Mouse (Mus musculus): ENCODE measurements around the gene Ccdc183.

GRCm38 (mm10) chr2:25627811-25628210, 10.3 kb upstream of the Ccdc183 start, which contains the start of gene Fcna:
- no peak for TF ChIP-seq CTCF (IDR thresholded peaks at IDR 0.05; ENCODE audit: extremely low read depth, insufficient read depth, low read length)
- no peak for TF ChIP-seq POLR2A (IDR thresholded peaks at IDR 0.05; ENCODE audit: extremely low read depth, insufficient read depth, low read length)
